Mouse (Mus musculus) T-cell, adult 2 months (primary cell): ENCODE data around the gene Gm49486.

Experiments used
- DNase-seq: peaks from one replicate; pipeline ENCODE4 v3.0.0; 2022; ENCODE audit warnings: low spot score

The Gm49486 gene

DNA sequence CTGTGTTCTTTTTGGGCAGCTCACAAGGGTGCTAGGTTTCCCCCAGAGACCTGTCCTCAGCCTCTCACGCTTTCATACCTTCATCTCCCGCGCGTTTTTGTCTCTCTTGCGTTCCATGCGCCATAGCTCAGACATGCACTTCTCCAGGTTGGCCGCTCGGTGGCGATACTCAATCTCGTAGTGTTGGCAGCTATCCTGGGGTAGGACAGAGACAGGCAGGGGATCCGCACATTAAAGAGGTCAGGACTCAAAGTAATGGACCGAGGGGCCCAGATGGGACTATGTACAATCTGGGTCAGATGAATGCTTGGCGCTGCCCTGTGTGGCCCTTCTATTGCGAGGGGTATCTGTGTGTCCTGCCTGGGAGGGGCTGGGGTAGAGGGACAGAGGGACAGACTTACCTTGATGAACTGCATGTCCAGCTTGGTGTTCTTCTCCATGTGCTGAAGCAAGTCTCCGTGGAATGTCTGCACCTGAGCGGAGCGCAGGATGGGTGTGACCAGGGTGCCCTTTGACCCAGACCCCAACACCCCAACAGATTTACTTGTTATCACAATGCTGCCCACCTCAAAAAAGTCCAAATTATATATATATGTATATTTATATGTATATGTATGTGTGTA is 42.0 kb downstream of the Gm49486 start:
- DNase-seq, result peak; percentile 73

DNA sequence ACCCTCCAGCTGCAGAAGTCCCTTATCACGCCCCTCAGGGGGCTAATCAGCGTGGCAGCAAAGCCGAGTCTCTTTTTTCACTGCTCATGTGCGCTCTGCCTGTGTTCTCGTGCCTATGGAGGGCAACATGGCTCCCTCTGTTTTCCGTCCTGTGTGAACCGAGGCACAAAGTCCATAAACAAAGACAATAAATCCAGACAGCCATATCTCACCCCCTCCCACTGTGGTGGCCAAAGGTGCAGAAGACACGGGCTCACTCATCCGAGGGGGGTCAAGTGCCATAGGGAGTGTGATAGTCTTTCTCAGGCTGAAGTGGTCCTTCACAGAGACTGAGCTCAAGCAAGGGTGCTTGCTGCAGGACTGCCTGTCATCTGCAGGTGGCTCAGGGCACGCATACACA is 43.8 kb downstream of the Gm49486 start:
- DNase-seq, result no peak

DNA sequence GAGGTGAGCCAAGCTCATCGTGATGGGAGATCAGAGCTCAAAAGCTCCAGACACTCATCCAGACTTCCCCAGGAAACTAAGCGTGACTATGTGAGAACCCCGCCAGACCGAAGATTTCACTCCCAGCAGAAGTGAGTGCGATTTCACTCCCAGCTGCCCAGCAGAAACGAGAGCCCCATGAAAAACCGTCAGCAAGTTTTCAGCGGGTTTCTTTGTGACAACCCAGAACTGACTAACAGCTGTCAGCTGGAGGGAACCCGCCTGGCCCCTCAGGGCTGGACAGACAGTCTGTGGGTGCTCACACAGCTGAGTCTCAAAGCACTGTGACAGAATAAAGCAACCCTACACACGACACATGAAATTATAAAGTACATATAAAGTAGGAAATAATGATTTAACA is 48.5 kb downstream of the Gm49486 start:
- no peak for DNase-seq

DNA sequence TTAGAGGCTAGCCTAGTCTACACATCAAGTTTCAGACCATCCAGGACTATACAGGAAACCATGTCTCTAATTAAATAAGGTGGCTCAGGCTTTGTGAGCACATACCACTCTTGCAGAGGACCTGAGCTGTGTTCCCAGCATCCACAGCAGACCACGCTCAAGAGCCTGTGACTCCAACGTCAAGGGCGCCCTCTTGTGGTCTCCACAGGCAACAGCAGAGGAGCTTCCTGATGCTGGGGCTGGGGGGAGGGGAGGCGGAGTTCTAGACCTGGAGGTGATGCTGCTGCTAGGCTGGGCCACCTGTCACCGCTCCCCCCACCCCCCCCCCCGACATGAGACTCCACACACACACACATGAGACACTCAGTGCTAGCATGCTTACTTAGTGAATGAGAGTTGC is 51.0 kb downstream of the Gm49486 start:
- DNase-seq, result peak; percentile 48

DNA sequence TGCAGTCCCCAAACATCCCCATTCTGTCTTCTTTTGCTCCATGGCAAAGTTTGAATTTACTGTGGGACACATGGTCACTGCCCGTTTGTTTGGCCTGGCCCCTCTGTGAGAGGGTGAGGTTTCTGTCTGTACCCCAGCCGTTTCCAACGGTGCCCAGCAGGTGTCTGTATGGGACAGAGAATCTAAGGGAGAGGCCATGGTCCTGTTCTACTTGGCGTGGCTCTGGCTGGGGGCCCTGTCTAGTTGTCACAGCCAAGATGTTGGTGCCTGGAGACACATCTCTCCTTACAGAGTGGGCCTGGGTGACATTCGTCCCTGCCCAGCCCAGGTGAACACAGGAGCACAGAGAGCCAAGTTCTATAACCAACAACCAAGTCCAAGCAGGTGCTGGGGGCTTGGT is 51.7 kb downstream of the Gm49486 start:
- DNase-seq, result no peak

DNA sequence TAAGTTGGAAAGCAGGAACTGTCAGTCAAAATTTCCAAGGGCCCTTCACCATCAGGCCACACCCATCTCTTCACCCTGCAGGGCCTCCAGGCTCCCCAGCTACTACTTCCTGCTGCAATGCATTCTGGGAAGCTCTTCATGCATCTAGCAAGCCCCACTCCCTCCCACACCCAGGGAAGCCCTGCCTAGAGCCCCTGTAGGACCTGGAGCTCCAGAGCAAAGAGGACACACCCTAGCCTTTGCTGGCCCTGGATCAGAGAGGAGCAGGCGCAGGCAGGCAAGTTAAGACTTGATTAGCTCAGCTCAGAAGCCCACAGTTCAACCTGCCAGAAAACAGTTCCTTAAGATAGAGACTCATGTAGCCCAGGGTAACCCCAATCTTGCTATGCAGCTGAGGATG is 52.2 kb downstream of the Gm49486 start:
- DNase-seq, result peak; percentile 56

DNA sequence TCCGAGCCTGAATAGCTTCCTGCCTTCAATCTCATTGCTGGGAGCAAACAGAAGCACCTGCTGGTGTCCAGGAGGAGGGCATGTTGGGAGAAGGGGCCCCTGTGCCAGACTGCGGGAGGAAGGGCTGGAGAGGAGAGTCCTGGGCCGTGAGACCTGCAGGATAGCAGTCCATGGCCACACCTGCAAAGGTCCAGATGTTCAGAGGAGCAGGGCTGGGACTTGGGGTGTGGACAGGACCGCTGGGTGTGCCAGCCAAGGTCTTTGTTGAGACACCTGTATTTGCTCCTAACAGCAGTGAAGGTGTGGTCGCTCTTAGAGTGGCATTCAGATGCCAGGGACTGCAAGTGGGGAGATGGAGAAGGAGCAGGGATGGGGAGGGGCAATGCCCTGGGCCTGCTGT is 53.2 kb downstream of the Gm49486 start:
- no peak for DNase-seq

DNA sequence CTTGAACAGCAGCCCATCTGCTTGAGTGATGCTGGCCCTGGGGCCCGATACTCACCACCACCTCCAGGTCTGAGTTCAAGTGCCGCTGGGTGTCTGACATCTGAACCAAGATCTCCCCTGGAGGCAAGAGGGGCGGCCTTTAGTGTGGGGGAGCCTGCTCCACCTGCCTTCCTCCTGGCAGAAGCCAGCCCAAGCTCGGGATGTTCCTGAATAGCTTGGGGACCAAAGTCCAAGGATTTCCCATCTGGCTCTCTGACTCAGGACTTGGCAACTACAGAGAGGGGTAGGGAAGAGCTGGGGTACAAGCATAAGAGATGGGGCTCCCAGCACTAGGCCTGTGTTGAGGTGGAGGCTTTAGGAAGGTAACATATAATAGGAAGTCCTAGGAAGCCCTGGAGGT is 54.2 kb downstream of the Gm49486 start:
- no peak for DNase-seq

DNA sequence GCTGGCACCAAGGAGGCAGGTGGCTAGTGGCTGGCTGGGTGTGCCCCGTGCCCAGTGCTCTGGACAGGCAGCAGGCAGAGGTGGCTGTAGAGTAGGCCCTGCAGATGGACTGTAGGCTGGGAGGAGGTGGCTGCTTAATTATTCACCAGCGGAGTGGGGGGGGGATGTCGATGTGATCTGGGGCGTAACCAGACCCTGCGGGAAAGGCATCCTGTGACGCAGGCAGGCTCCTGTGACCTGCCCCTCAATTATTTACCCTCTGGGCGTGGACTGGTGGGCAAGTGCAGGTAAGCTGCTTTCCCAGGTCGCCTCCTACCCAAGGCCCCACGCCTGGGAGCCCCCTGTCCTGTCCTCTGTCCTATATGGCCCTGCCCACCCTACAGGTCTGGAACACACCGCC is 56.2 kb downstream of the Gm49486 start, which contains the start of gene Baiap2l2:
Baiap2l2 (minus strand) TSS at position 139 of the 400 bp plus-strand sequence.
- no peak for DNase-seq

DNA sequence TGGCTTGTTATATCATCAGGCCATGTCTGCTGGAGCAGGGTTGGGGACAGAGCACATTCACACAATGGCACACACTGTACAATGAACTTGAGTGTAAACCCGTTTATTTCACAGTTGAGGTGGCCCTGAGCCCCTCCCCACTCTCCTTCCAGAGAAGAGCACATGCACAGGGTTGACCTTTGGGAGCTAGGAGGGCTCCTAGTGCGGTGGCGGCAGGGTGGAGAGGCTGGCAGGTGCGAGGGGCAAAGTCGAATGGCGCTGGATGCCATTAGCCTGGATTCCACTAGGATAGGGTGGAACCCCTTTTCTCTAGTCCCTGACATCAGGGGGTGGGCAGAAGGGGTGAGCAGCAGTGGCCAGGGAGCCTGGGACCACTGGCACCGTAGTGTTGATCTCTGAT is 57.0 kb downstream of the Gm49486 start:
- no peak for DNase-seq

DNA sequence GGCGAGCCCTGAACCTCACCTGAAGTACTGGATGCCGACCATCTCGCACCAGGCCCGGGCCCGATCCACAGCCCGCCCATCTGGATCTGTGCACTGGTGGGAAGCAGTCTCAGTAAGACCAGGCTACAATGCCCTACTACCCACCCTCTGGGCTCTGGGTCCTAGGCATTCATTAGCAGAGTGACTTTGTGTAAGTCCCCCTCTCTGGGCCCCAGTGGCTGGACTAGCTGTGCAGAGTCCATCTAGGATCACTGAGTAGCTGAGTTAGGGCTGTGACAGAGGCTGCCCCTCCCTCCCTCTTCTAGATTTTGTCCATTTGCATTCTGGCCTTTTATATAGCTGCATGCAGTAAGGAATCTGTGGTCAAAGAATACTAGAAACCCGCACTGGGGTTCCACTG is 57.9 kb downstream of the Gm49486 start:
- no peak for DNase-seq

DNA sequence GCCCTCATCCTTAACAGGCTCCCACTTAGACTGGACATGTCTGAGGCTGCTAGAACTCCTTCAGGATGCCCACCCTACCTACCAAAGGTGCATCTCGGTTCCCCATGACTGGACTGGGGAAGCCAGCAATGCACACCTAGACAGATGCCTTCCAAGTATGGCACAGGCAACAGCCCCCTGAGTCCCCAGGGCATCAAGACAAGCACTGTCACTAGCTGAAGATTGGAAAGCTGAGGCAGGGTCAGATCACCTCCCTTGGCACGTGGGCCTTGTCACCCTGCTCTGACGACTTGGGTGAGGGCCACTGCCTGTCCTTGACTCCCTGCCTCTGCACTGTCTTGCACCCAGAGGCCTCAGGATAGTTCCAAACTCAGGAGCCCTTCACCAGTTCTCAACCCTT is 59.2 kb downstream of the Gm49486 start:
- DNase-seq, result no peak

DNA sequence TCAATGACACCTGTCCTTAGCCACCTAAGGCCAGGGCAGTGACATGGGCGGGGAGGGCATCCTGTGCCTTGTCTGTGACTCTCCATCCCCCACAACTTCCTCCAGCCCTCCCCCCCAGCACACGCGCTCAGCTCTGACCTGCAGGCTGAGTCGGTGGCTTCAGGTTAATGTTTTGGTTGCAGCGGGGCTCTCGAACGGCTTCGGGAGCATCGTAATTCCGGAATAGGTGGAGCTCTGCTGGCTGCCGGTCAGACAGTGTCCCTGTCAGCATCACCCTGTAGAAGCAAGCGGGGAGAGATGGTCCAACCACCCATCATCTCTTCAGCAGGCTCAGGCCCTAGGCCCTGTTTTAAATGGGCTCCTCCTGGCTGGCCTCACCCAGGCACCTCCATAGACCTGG is 60.2 kb downstream of the Gm49486 start:
- DNase-seq, result no peak

DNA sequence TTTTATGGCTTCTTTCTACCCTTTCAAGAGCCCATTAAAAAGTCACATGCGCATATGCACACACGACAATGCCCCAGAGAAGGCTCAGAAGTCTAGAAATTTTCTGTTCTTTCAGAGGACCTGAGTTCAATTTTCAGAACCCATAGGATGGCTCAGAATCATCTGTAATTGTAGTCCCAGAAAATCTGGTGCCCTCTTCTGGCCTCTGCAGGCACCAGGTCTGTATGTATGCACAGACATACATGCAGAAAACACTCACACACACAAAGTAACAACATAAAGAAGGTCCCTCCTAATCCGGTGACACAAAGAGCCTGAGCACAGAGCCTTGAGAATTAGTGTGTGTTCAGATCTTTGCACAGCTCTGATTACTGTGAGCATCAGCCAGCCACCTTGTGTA is 61.1 kb downstream of the Gm49486 start:
- no peak for DNase-seq

DNA sequence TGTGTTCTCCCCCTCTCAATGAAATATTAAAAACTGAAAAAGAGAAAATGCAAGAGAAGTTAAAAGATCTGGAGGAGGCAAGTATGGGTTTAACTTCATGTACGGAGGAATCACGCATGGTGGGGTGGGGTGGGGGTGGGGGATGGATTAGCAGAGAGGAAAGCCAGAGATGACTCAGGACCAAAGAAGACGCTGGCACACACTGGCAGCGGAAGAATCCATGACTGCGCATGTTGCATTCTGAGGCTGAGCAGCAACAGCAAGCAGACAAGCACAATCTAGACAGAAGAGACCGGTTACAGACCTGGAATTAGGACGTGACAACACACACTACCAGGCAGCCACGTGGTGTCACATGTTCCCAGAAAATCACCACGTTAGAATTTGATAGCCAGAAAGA is 63.6 kb downstream of the Gm49486 start:
- DNase-seq, result no peak

DNA sequence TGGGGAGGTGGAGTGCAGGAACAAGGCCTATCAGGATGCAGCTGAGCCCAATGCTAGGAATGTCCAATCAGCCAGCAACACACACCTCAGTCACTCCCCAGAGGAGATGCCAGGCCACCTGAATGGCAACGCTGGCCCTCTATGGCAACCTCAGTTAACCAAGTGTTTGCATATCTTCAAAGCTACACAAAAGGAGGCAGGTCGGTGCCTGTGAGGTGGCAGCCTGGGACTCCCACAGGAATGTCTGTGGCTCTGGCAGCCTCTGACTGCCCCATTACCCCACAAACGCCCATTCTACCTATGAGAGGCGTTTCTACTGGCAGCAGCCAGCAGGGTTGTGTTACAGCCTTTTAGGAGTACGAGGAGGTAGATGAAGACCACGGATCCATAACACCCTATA is 69.4 kb downstream of the Gm49486 start:
- DNase-seq, result no peak

DNA sequence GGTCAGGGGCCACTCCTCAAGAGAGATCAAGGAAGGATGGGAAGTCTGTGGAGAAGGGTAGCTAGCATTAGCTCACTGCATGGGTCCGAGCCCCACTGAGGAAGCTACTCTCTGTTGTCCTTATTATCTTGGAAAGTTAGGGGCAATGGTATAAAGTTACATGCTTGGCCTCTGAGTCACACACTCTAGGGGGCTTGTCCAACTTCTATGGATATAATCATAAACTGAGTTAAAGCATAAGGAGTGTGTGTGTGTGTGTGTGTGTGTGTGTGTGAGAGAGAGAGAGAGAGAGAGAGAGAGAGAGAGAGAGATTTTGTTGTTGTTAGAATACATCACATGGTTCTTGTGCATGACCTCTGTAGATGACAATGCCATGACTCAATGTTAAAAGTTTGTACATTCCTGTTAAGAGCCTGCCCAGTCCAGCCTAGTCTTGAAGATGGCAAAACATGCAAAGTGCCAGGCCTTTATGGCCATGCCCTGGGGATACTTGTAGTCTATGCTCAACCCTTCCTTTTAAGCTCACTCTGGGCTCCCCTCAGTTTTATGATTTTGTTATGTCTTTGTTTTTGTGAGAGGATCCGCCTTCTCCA is 70.5 kb downstream of the Gm49486 start:
- DNase-seq, result no peak

DNA sequence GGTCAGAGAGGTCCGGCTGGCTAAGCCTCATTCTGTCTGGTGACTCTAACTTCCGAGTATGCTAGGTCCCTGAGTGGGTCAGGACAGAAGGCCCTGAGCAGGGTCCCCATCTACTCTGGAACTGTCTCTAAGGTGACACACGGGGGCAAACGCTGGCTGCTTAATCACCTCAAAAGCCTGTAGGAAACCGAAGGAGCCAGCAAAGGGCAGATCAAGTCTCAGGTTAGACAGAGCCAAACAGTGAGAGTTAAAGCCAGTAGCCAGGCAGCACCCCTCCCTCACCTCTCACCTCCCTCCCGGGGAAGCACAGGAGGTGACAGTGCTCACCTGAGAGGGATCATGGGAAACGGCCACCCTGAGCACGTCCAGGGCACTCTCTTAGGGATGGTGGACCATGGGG is 74.5 kb downstream of the Gm49486 start:
- DNase-seq, result no peak

DNA sequence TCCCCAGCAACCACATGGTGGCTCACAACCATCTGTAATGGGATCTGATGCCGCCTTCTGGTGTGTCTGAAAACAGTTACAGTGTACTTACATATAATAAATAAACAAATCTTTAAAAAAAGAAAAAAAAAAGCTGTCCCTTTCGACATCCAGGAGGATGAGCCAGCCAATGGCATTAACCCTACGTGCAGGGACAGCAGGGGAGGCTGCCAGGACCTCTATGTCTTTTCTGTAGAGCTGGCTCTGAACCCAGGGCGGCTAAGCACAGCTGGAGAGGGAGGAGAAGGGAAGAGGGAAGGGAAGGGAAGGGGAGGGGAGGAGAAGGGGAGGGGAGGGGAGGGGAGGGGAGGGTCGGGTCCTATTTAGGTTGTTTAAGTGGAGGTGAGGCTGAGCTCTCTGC is 75.6 kb downstream of the Gm49486 start:
- no peak for DNase-seq

DNA sequence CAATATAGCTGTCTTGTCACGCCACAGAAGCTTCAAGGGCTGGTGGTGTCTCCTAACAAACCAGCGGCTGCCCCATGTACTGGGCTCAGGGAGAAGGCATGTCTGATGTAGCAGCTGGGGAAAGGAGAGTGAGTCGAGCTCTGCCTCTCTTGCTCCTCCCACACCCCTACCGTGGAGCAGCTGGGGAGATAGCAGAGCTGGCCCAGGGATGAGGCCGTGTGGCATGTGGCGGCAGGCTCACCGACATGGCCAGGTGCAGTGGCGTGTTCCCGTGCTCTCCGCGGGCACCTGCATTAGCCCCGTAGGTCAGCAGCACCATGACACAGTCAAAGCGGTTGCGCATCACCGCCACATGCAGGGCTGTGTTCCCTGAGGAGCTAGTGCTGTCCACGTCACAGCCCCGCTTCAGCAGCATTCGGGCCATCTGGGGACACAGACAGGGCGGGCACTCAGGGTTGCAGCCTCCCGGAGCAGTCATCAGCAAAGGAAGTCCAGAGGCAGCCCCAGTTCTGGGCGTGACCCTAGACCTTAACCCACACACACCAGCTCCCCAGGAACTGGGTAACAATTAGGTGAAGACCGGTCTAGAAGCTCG is 76.9 kb downstream of the Gm49486 start:
- no peak for DNase-seq
